Mouse (Mus musculus) myocyte (in vitro differentiated cells): ENCODE data around the gene Kdelc1.

Experiments
- CEBPB ChIP-seq: IDR thresholded peaks from 2 replicates; pipeline ENCODE4 v1.6.1; 2011; ENCODE audit warnings: mild to moderate bottlenecking, moderate library complexity; ENCODE audit not compliant: poor library complexity, insufficient read depth, severe bottlenecking
- E2F4 ChIP-seq: IDR thresholded peaks from one replicate; pipeline ENCODE4 v1.6.1; 2011; ENCODE audit warnings: mild to moderate bottlenecking, control low read depth, moderate library complexity; ENCODE audit not compliant: insufficient read depth
- MAX ChIP-seq: IDR thresholded peaks from one replicate; pipeline ENCODE4 v1.6.1; 2011; ENCODE audit warnings: low read depth, mild to moderate bottlenecking, control low read depth
- MYOG ChIP-seq, 3 experiments: IDR thresholded peaks; one replicate each; pipeline ENCODE4 v1.6.1; 2011; ENCODE audit warnings: control low read depth in 2 of 3, low read depth in 2 of 3, mild to moderate bottlenecking in 2 of 3; ENCODE audit not compliant: insufficient read length in 2 of 3, control insufficient read depth in 1 of 3, insufficient read depth in 1 of 3
- POLR2A ChIP-seq: IDR thresholded peaks from one replicate; pipeline ENCODE4 v1.6.1; 2011; ENCODE audit warnings: low read depth, mild to moderate bottlenecking, control low read depth, moderate library complexity; ENCODE audit not compliant: insufficient read length
- POLR2AphosphoS2 ChIP-seq: IDR thresholded peaks from one replicate; pipeline ENCODE4 v1.6.1; 2011; ENCODE audit warnings: low read depth, control low read depth; ENCODE audit not compliant: insufficient read length
- REST ChIP-seq: IDR thresholded peaks from one replicate; pipeline ENCODE4 v1.6.1; 2011; ENCODE audit warnings: mild to moderate bottlenecking, control low read depth, moderate library complexity; ENCODE audit not compliant: insufficient read depth, insufficient read length
- SRF ChIP-seq: IDR thresholded peaks from one replicate; pipeline ENCODE4 v1.6.1; 2011; ENCODE audit warnings: low read depth; ENCODE audit not compliant: control insufficient read depth, insufficient read length
- USF1 ChIP-seq: IDR thresholded peaks from one replicate; pipeline ENCODE4 v1.6.1; 2011; ENCODE audit warnings: low read depth, mild to moderate bottlenecking, control low read depth, moderate library complexity

GRCm38 (mm10) chr1:44102259-44102717 lies 16.3 kb downstream of the Kdelc1 start, which contains the start of gene Tex30:
- peak; percentile 93 for TF ChIP-seq POLR2A
- TF ChIP-seq MAX, result no peak
- TF ChIP-seq USF1, result no peak
- peak; percentile 69 for TF ChIP-seq POLR2AphosphoS2
- no peak for TF ChIP-seq MYOG (IDR thresholded peaks at IDR 0.05; ENCODE audit: control insufficient read depth in 1 of 3, insufficient read depth in 1 of 3, insufficient read length in 2 of 3, low read depth in 2 of 3)
- TF ChIP-seq E2F4, result peak; percentile 82
- no peak for TF ChIP-seq CEBPB
- no peak for TF ChIP-seq SRF
- peak; percentile 48 for TF ChIP-seq REST
